Mouse (Mus musculus) C2C12 (cell line): ENCODE results near the gene Morn3.

Source experiments
- CTCF ChIP-seq: IDR thresholded peaks from one replicate; pipeline ENCODE4 v1.5.1; 2011; ENCODE audit not compliant: control insufficient read depth, insufficient read depth, insufficient read length
- FOSL1 ChIP-seq: IDR thresholded peaks from one replicate; pipeline ENCODE4 v1.8.0; 2011; ENCODE audit warnings: mild to moderate bottlenecking, low read length; ENCODE audit not compliant: poor library complexity, insufficient read depth, severe bottlenecking
- MAX ChIP-seq: IDR thresholded peaks from one replicate; pipeline ENCODE4 v1.6.1; 2011; ENCODE audit warnings: mild to moderate bottlenecking, control low read depth
- MYOG ChIP-seq: IDR thresholded peaks from one replicate; pipeline ENCODE4 v1.6.1; 2011; ENCODE audit not compliant: control insufficient read depth, insufficient read length; ENCODE audit errors: extremely low read depth
- USF1 ChIP-seq: IDR thresholded peaks from one replicate; pipeline ENCODE4 v1.6.1; 2011; ENCODE audit warnings: low read depth, mild to moderate bottlenecking, control low read depth, moderate library complexity

- TF ChIP-seq USF1 (no peak), CTCF (no peak), MAX (no peak), FOSL1 (no peak), MYOG (no peak)
Observed at GRCm38 (mm10) chr5:123017504-123017903, 29.3 kb downstream of the Morn3 start.
